ENCODE assay signal across 9 mouse cellular contexts in genomic region chr9:37054703-37055102, GRCm38 (mm10).
A peak's percentile ranks its signal among the peaks of the same experiment; 100 is the strongest.
DNase-seq lines count a peak whose midpoint lies in the region; ATAC-seq and TF ChIP-seq lines count a peak whose summit lies in the region.
"Had no signal": no experiment of that assay in that cellular context is flagged by ENCODE, and none has a peak within 500 bp of the region (broad histone marks: within the 10 kb centered on the region; RNA-seq: fewer than 3 reads in every experiment).

No protein-coding gene starts in this region.

- TF ChIP-seq POLR2A in myocyte (IDR thresholded peaks at IDR 0.05; ENCODE audit: insufficient read length, low read depth), result peak; percentile 25

- no peaks in the 10 kb centered on the region for H3K9me3 ChIP-seq in embryonic facial prominence, embryonic 10.5 days
- no peaks in the 10 kb centered on the region for H3K9me3 ChIP-seq in heart, embryonic 12.5 days (replicated peaks)

- no peaks in the 10 kb centered on the region for H3K27me3 ChIP-seq in embryonic facial prominence, embryonic 10.5 days (replicated peaks; ENCODE audit: low read depth, poor library complexity, severe bottlenecking)
- H3K27me3 ChIP-seq in heart, embryonic 12.5 days (replicated peaks), result no peaks in the 10 kb centered on the region
- H3K27me3 ChIP-seq in myocyte (ENCODE audit: control insufficient read depth, insufficient read depth, insufficient read length), result no peaks in the 10 kb centered on the region

- no peak overlapping the region for H3ac ChIP-seq in myocyte (ENCODE audit: control insufficient read depth, insufficient read length)

- H3K4me3 ChIP-seq in embryonic facial prominence, embryonic 10.5 days, result peak overlapping the region; percentile 46
- no peak overlapping the region for H3K4me3 ChIP-seq in heart, embryonic 12.5 days
- peak overlapping the region; percentile 6 for H3K4me3 ChIP-seq in myocyte
- H3K4me3 ChIP-seq: erythroblast, embryonic 14.5 days had no signal

- no peak for ATAC-seq in heart, embryonic 12.5 days (ENCODE audit: insufficient number of reproducible peaks, low FRiP score)

- peak; percentile 53 for DNase-seq in gastrocnemius, adult 18-20 months (ENCODE audit: low spot score)
- no peak for DNase-seq in gastrocnemius, postnatal 10 days
- peak; percentile 44 for DNase-seq in embryonic facial prominence, embryonic 10.5 days (ENCODE audit: low spot score)
- peak; percentile 44 to 50 for DNase-seq in left cerebral cortex, postnatal 14 days (ENCODE audit: low spot score in 2 of 2)
- DNase-seq in retina, embryonic 14.5 days (ENCODE audit: low spot score), result no peak
- DNase-seq in adrenal gland, adult 18-20 months (ENCODE audit: low spot score in 2 of 2), result no peak

- peak overlapping the region; percentile 90 for H3K27ac ChIP-seq in embryonic facial prominence, embryonic 10.5 days (replicated peaks)
- no peak overlapping the region; the same call in 1 of the 2 replicates for H3K27ac ChIP-seq in heart, embryonic 12.5 days (ENCODE audit: poor library complexity, severe bottlenecking)

- peak overlapping the region; percentile 55 for H3K4me2 ChIP-seq in heart, embryonic 12.5 days
- peak overlapping the region; percentile 65 for H3K4me2 ChIP-seq in myocyte (ENCODE audit: low read depth)

- no peaks in the 10 kb centered on the region for H3K36me3 ChIP-seq in embryonic facial prominence, embryonic 10.5 days (replicated peaks)
- no peaks in the 10 kb centered on the region for H3K36me3 ChIP-seq in heart, embryonic 12.5 days
- H3K36me3 ChIP-seq in myocyte (ENCODE audit: control insufficient read depth, insufficient read depth), result peaks cover 4% of the 10 kb centered on the region

- intact Hi-C loops in left cerebral cortex, postnatal 14 days (cut with DNase I), result no loop called here

- 13% methylated on average over 5 of the region's 5 CpGs for WGBS in embryonic facial prominence, embryonic 10.5 days
- WGBS in heart, embryonic 12.5 days, result 31% methylated on average over 5 of the region's 5 CpGs

- no peak overlapping the region for H3K9ac ChIP-seq in heart, embryonic 12.5 days

- H3K79me2 ChIP-seq in myocyte (ENCODE audit: control insufficient read depth, insufficient read depth), result no peaks in the 10 kb centered on the region

- peaks cover 59% of the 10 kb centered on the region for H3K4me1 ChIP-seq in embryonic facial prominence, embryonic 10.5 days
- peaks cover 31% of the 10 kb centered on the region for H3K4me1 ChIP-seq in heart, embryonic 12.5 days (replicated peaks)

TF ChIP-seq in myocyte, 11 proteins besides CTCF, POLR2A, EP300 and RAD21:
- TF ChIP-seq MAX (IDR thresholded peaks at IDR 0.05; ENCODE audit: low read depth) (no peak), CEBPB (IDR thresholded peaks at IDR 0.05; ENCODE audit: insufficient read depth, poor library complexity, severe bottlenecking) (peak; percentile 91), TCF3 (IDR thresholded peaks at IDR 0.05; ENCODE audit: insufficient read length, low read depth) (peak; percentile 72), MYOD1 (IDR thresholded peaks at IDR 0.05; ENCODE audit: control insufficient read depth in 1 of 3, insufficient read length in 2 of 3, low read depth in 2 of 3) (peak; percentile 77 to 96 (median 95)), TCF12 (IDR thresholded peaks at IDR 0.05; ENCODE audit: insufficient read depth, poor library complexity, severe bottlenecking) (peak; percentile 85), E2F4 (IDR thresholded peaks at IDR 0.05; ENCODE audit: insufficient read depth) (no peak), SRF (IDR thresholded peaks at IDR 0.05; ENCODE audit: control insufficient read depth, insufficient read length, low read depth) (no peak), USF1 (IDR thresholded peaks at IDR 0.05; ENCODE audit: low read depth) (no peak), POLR2AphosphoS2 (IDR thresholded peaks at IDR 0.05; ENCODE audit: insufficient read length, low read depth) (peak; percentile 33), REST (IDR thresholded peaks at IDR 0.05; ENCODE audit: insufficient read depth, insufficient read length) (no peak), MYOG (IDR thresholded peaks at IDR 0.05; ENCODE audit: control insufficient read depth in 1 of 3, insufficient read depth in 1 of 3, insufficient read length in 2 of 3, low read depth in 2 of 3) (peak; percentile 50 to 89 (median 63))

Comparison
In these comparisons a context has a peak if more than half of its experiments do, and no peak if none do; other contexts are left out.
1. DNase-seq: peak in gastrocnemius, adult 18-20 months (single experiment), embryonic facial prominence, embryonic 10.5 days (single experiment) and left cerebral cortex, postnatal 14 days (2 of 2); none in gastrocnemius, postnatal 10 days (single experiment), retina, embryonic 14.5 days (single experiment) and adrenal gland, adult 18-20 months (0 of 2).